Mouse (Mus musculus): ENCODE data around the gene Chrnb1. TPM values are rescaled to one million over a fixed set of nuclear protein-coding genes. Genes with fewer than 3 reads are reported as not detected.

The Chrnb1 gene
- total RNA-seq (2021): 1 to 10 TPM; 1.1 to 1.8 TPM
- long read RNA-seq, experiment 1, partial matches to known transcripts: 1 of 1 reads
- long read RNA-seq, experiment 1, other reads (novel, unspliced or antisense): 0 of 1 reads
- long read RNA-seq, experiment 2, partial matches to known transcripts: 0 of 1 reads
- long read RNA-seq, experiment 2, other reads (novel, unspliced or antisense): 0 of 1 reads

- peak; percentile 97 for DNase-seq
Measured at GRCm38 (mm10) chr11:69795168-69795982, at the start of gene Chrnb1. Chrnb1 (minus strand) TSS chr11:69795943.

GRCm38 (mm10) chr11:69838714-69839104 lies 43.0 kb upstream of the Chrnb1 start:
- peak in 1 of 2 experiments; percentile 37 for DNase-seq

GRCm38 (mm10) chr11:69837952-69838713 lies 42.4 kb upstream of the Chrnb1 start, which contains the start of gene Tmem256:
Tmem256 (plus strand) TSS chr11:69838514.
- DNase-seq: peak; percentile 93 to 95

- peak; percentile 67 to 82 for DNase-seq
Measured at GRCm38 (mm10) chr11:69837604-69837951, 41.8 kb upstream of the Chrnb1 start, which contains the start of gene Nlgn2. Nlgn2 (minus strand) TSS chr11:69837784.

GRCm38 (mm10) chr11:69836703-69837576 lies 41.2 kb upstream of the Chrnb1 start:
- peak; percentile 20 to 64 for DNase-seq

- no peak for DNase-seq
Measured at GRCm38 (mm10) chr11:69835966-69836335, 40.2 kb upstream of the Chrnb1 start.

- no peak for DNase-seq
Measured at GRCm38 (mm10) chr11:69835326-69835965, 39.7 kb upstream of the Chrnb1 start.

GRCm38 (mm10) chr11:69834001-69834549 lies 38.3 kb upstream of the Chrnb1 start:
- peak; percentile 53 to 60 for DNase-seq

- DNase-seq: no peak
Measured at GRCm38 (mm10) chr11:69833554-69833953, 37.8 kb upstream of the Chrnb1 start.

GRCm38 (mm10) chr11:69828832-69829231 lies 33.1 kb upstream of the Chrnb1 start:
- DNase-seq: no peak

- no peak for DNase-seq
Measured at GRCm38 (mm10) chr11:69823456-69823855, 27.7 kb upstream of the Chrnb1 start.

- DNase-seq: no peak
Measured at GRCm38 (mm10) chr11:69822080-69822479, 26.3 kb upstream of the Chrnb1 start, which contains the start of gene Spem1. Spem1 (minus strand) TSS chr11:69822180.

- no peak for DNase-seq
Measured at GRCm38 (mm10) chr11:69818871-69819270, 23.1 kb upstream of the Chrnb1 start.

- no peak for DNase-seq
Measured at GRCm38 (mm10) chr11:69818365-69818764, 22.6 kb upstream of the Chrnb1 start, which contains the start of gene Spem2. Spem2 (minus strand) TSS chr11:69818465.

GRCm38 (mm10) chr11:69816520-69816919 lies 20.8 kb upstream of the Chrnb1 start:
- no peak for DNase-seq

GRCm38 (mm10) chr11:69815155-69815554 lies 19.4 kb upstream of the Chrnb1 start, which contains the start of gene Gm39566:
Gm39566 (minus strand) TSS chr11:69815298.
- no peak for DNase-seq

GRCm38 (mm10) chr11:69810280-69810679 lies 14.5 kb upstream of the Chrnb1 start:
- DNase-seq: no peak

GRCm38 (mm10) chr11:69807641-69808040 lies 11.9 kb upstream of the Chrnb1 start:
- no peak for DNase-seq

GRCm38 (mm10) chr11:69806378-69806777 lies 10.6 kb upstream of the Chrnb1 start:
- DNase-seq: no peak

All from adrenal gland, postnatal 36 days (tissue).